Comparison of ENCODE assay signal across 8 mouse cellular contexts in the genomic region with DNA sequence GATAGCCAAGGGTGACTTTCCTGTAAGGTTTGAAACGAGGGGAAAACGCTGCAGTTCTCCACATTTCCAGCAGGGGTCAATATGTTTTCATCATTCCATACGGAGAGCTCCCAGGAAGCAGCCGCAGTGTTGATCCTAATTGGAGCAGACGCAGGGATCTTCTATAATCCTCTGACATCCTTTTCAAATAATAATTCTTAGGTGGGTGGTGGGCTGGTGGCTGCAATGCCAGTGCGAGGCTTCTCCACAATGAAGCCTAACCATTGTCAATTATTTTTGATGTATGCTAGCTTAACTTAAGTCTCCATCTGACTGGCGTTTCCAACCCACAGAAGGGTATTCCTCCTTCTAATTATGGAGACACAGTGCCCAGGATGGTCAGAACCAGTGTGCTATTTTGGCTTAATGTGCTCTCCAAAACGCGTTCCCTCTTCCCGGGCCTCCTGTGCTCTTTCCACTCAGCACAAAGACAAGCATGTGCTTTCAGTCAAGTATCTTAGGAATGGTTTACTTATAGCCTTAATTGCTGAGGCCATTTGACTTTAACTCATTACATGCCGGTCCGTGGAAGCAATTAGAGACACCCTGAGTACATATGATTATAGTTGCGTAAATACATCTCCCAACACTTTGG.
DNase-seq lines count a peak whose midpoint lies in the region; ATAC-seq lines count a peak whose summit lies in the region.

No protein-coding gene starts in this region.

- H3K4me3 ChIP-seq in midbrain, embryonic 14.5 days (replicated peaks; ENCODE audit: low read depth, low read length), result peak overlapping the region; percentile 7; the same call in 1 of the 2 replicates

- no peaks in the 10 kb centered on the region for H3K27me3 ChIP-seq in midbrain, embryonic 14.5 days (ENCODE audit: control insufficient read depth, insufficient read depth, low read length)

- H3K36me3 ChIP-seq in midbrain, embryonic 14.5 days (ENCODE audit: control insufficient read depth, insufficient read depth, low read length), result no peaks in the 10 kb centered on the region

- H3K4me2 ChIP-seq in midbrain, embryonic 14.5 days (ENCODE audit: low read length), result peak overlapping the region; percentile 42

- 12% methylated on average over 13 of the region's 13 CpGs for WGBS in midbrain, embryonic 14.5 days

- 0 out of 2 replicates have a peak, but pooled peaks cover 4% of the 10 kb centered on the region for H3K4me1 ChIP-seq in midbrain, embryonic 14.5 days (ENCODE audit: control insufficient read depth, insufficient read depth, low read length)

- intact Hi-C loops in left cerebral cortex, postnatal 36 days (cut with DNase I), result loop anchor here (1.0 to 10.0 kb wide), 4 partner anchors 362 to 753 kb away; a partner anchor contains a TSS

- H3K9ac ChIP-seq in midbrain, embryonic 14.5 days (replicated peaks; ENCODE audit: low read length), result peak overlapping the region; percentile 24; the same call in 1 of the 2 replicates

- peak; percentile 93 for ATAC-seq in midbrain, embryonic 14.5 days (ENCODE audit: low FRiP score, low TSS enrichment)

- peak overlapping the region; percentile 89 for H3K27ac ChIP-seq in midbrain, embryonic 14.5 days (replicated peaks; ENCODE audit: low read depth, low read length)

- no peaks in the 10 kb centered on the region for H3K9me3 ChIP-seq in midbrain, embryonic 14.5 days (ENCODE audit: control insufficient read depth, low read length)

- peak; percentile 9 for DNase-seq in thymus, postnatal 4 days
- DNase-seq in thymus, postnatal 25 days, result no peak
- DNase-seq in embryo, embryonic 9.5 days (ENCODE audit: extremely low spot score), result peak; percentile 82
- DNase-seq in heart, adult 18-20 months, result peak; percentile 49 to 83
- DNase-seq in kidney, adult 11 months, result peak; percentile 37
- peak; percentile 68 to 78 for DNase-seq in left cerebral cortex, postnatal 36 days (ENCODE audit: low spot score in 2 of 2)
- DNase-seq in midbrain, embryonic 14.5 days, result peak; percentile 96
- peak; percentile 79 for DNase-seq in testis, postnatal 10 days (ENCODE audit: low spot score)
